8 mouse cellular contexts compared by ENCODE assay signal in the genomic region with DNA sequence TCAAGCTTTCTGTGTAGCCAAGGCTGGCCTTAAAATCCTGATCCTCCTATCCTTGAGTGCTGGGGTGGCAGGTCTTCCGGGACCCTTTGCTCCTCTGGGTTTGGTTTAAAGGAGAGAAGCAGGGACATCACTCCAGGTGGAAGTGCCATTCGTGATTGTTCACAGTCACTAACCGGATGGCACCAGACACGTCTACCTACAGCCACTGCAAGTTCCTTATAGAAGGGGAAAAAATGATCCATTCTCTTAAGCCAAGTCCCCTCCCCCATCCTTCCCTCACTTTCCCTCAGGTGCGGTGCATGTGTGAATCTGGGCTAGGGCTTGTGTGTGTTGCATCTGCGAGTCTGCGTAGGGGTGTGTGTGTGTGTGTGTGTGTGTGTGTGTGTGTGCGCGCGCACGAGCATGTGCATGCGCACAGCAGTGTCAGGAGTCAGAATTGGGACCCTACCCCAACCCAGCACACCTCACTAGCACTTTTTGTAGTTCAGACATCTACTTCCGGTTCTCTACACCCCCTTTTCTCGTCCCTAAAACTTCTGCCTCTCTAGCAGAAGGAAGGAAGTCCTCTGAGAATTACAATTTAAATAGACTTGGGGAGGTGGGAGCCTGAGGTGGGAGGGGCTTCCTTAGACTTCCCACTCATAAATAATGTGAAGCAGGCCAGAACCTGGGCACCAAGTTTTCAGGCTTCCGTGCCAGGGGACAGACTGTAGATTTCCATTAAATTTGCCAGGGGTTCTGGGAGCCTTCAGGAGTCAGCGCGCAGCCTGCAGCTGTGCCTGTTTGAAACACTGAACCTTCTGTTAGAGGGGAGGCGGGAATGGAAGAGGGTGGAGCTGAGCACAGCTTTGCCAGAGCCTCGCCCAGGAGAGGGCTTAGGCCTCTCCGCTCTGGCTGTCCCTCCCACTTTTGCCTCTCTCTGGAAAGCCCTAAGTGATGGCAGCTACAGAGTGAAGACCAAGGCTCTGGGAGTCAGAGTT. TPM values are rescaled to one million over a fixed set of nuclear protein-coding genes. Genes with fewer than 3 reads are reported as not detected.
DNase-seq lines count a peak whose midpoint lies in the region; ATAC-seq and TF ChIP-seq lines count a peak whose summit lies in the region.

No protein-coding gene starts in this region.

- no peak overlapping the region for H3K4me3 ChIP-seq in forebrain, embryonic 11.5 days (ENCODE audit: low read depth, low read length)
- peak overlapping the region; percentile 18 for H3K4me3 ChIP-seq in thymus, adult 2 months (ENCODE audit: control insufficient read depth, insufficient read depth, low read length)

- H3K4me1 ChIP-seq in forebrain, embryonic 11.5 days (replicated peaks; ENCODE audit: control insufficient read depth, insufficient read depth, low read length): peaks cover 4% of the 10 kb centered on the region; the same call in 1 of the 2 replicates
- peaks cover 51% of the 10 kb centered on the region for H3K4me1 ChIP-seq in thymus, adult 2 months (replicated peaks; ENCODE audit: control insufficient read depth, insufficient read depth, low read length)

- H3K36me3 ChIP-seq in forebrain, embryonic 11.5 days (ENCODE audit: control insufficient read depth, insufficient read depth, low read length): no peaks in the 10 kb centered on the region
- no peaks in the 10 kb centered on the region for H3K36me3 ChIP-seq in thymus, adult 2 months (ENCODE audit: control insufficient read depth, insufficient read depth, low read length)

- TF ChIP-seq CTCF in thymus, adult 2 months (IDR thresholded peaks at IDR 0.05; ENCODE audit: borderline replicate concordance, control insufficient read depth, extremely low read depth, insufficient read depth, low read length, poor library complexity): no peak

- peak; percentile 54; the same call in 1 of the 2 replicates for ATAC-seq in forebrain, embryonic 11.5 days (replicated peaks; ENCODE audit: low FRiP score)
- ATAC-seq in megakaryocyte, adult 5-6 weeks (ENCODE audit: poor library complexity, severe bottlenecking): 0 out of 2 replicates have a peak, but pooled peaks have one; percentile 15

- intact Hi-C loops in heart, postnatal 25 days (cut with DNase I): no loop called here

- H3K9ac ChIP-seq in forebrain, embryonic 11.5 days (ENCODE audit: low read length): peak overlapping the region; percentile 0; the same call in 1 of the 2 replicates

- WGBS in forebrain, embryonic 11.5 days: 27% methylated on average over 20 of the region's 20 CpGs
- 14% methylated on average over 20 of the region's 20 CpGs for WGBS in thymus, adult 2 months

- no peak overlapping the region for H3K27ac ChIP-seq in forebrain, embryonic 11.5 days (ENCODE audit: low read depth, low read length)
- peak overlapping the region; percentile 49 for H3K27ac ChIP-seq in thymus, adult 2 months (ENCODE audit: control insufficient read depth, insufficient read depth, low read length)

- no peaks in the 10 kb centered on the region for H3K9me3 ChIP-seq in forebrain, embryonic 11.5 days (ENCODE audit: control insufficient read depth, low read length)

- peak overlapping the region; percentile 28; the same call in 1 of the 2 replicates for H3K4me2 ChIP-seq in forebrain, embryonic 11.5 days (ENCODE audit: low read depth, low read length, severe bottlenecking)

- TF ChIP-seq POLR2A in thymus, adult 2 months (IDR thresholded peaks at IDR 0.05; ENCODE audit: control insufficient read depth, extremely low read depth, insufficient read depth, low read length, poor library complexity): no peak

- DNase-seq in adrenal gland, adult (ENCODE audit: inconsistent age in 2 of 2, low spot score in 1 of 2): peak; percentile 66 to 84
- no peak for DNase-seq in adrenal gland, postnatal 4 days (ENCODE audit: low spot score in 2 of 2)
- peak; percentile 66 for DNase-seq in adrenal gland, postnatal 10 days
- DNase-seq in forebrain, embryonic 11.5 days (ENCODE audit: low spot score): peak; percentile 67
- peak; percentile 60 for DNase-seq in heart, postnatal 25 days (ENCODE audit: low spot score)
- peak; percentile 29 to 33 for DNase-seq in layer of hippocampus, postnatal 10 days (ENCODE audit: low spot score in 2 of 2)
- DNase-seq in thymus, adult 2 months: peak; percentile 44

- peaks cover 26% of the 10 kb centered on the region for H3K27me3 ChIP-seq in forebrain, embryonic 11.5 days (ENCODE audit: control insufficient read depth, insufficient read depth, low read length)
- H3K27me3 ChIP-seq in thymus, adult 2 months (ENCODE audit: control insufficient read depth, insufficient read depth, low read length): no peaks in the 10 kb centered on the region

RNA-seq across cellular contexts. Expression of a gene that starts 3.1 kb away (rescaled TPM):
- total RNA-seq in adrenal gland, postnatal 4 days (2021): 10 to 100 TPM; 32.2 to 33.0 TPM
- 10 to 100 TPM; 24.7 to 27.3 TPM for total RNA-seq in adrenal gland, postnatal 10 days (2021)
- polyA plus RNA-seq in forebrain, embryonic 11.5 days (2014; fragmentation: Nextera tagmentation; extraction: Ambion mirVana): 2.7 and 3.0 TPM in 2 replicates
- 10 to 100 TPM; 15.1 to 16.3 TPM for total RNA-seq in heart, postnatal 25 days (2021)
- 1 to 10 TPM; 3.7 to 3.8 TPM for total RNA-seq in layer of hippocampus, postnatal 10 days (2021)
- 35.0 and 35.5 TPM in 2 replicates for total RNA-seq in megakaryocyte, adult 5-6 weeks (2015)
- 31.7 and 35.2 TPM in 2 replicates for total RNA-seq in megakaryocyte, adult 5-6 weeks (2017)
- polyA plus RNA-seq in thymus, adult 2 months (2012; rRNA removed): 47.3 and 49.3 TPM in 2 replicates

RNA-seq across cellular contexts. Expression of a gene that starts 10.5 kb away (rescaled TPM):
- 1 to 10 TPM; 1.4 to 2.7 TPM for total RNA-seq in adrenal gland, postnatal 4 days (2021)
- total RNA-seq in adrenal gland, postnatal 10 days (2021): under 1 TPM; 0.63 to 0.79 TPM
- polyA plus RNA-seq in forebrain, embryonic 11.5 days (2014; fragmentation: Nextera tagmentation; extraction: Ambion mirVana): 0.45 and 0.51 TPM in 2 replicates
- total RNA-seq in heart, postnatal 25 days (2021): under 1 TPM; 0.17 to 0.94 TPM
- 1 to 10 TPM; 3.9 to 6.4 TPM for total RNA-seq in layer of hippocampus, postnatal 10 days (2021)
- 0.60 and 1.5 TPM in 2 replicates for total RNA-seq in megakaryocyte, adult 5-6 weeks (2015)
- 0.29 and 0.98 TPM in 2 replicates for total RNA-seq in megakaryocyte, adult 5-6 weeks (2017)
- polyA plus RNA-seq in thymus, adult 2 months (2012; rRNA removed): 6.0 and 6.4 TPM in 2 replicates

RNA-seq across cellular contexts. Expression of a gene that starts 41.2 kb away (rescaled TPM):
- 10 to 100 TPM; 43.6 to 43.7 TPM for total RNA-seq in adrenal gland, postnatal 4 days (2021)
- total RNA-seq in adrenal gland, postnatal 10 days (2021): 10 to 100 TPM; 32.6 to 34.7 TPM
- 111 and 121 TPM in 2 replicates for polyA plus RNA-seq in forebrain, embryonic 11.5 days (2014; fragmentation: Nextera tagmentation; extraction: Ambion mirVana)
- total RNA-seq in heart, postnatal 25 days (2021): 10 to 100 TPM; 13.0 to 13.8 TPM
- total RNA-seq in layer of hippocampus, postnatal 10 days (2021): 10 to 100 TPM; 29.6 to 31.4 TPM
- total RNA-seq in megakaryocyte, adult 5-6 weeks (2015): 14.5 and 16.4 TPM in 2 replicates
- total RNA-seq in megakaryocyte, adult 5-6 weeks (2017): 17.3 and 19.6 TPM in 2 replicates
- polyA plus RNA-seq in thymus, adult 2 months (2012; rRNA removed): 101 and 106 TPM in 2 replicates

RNA-seq across cellular contexts. Expression of a gene that starts 52.4 kb away (rescaled TPM):
- total RNA-seq in adrenal gland, postnatal 4 days (2021): under 1 TPM; 0.39 to 0.45 TPM
- under 1 TPM; 0.48 to 1.00 TPM for total RNA-seq in adrenal gland, postnatal 10 days (2021)
- not detected in 2 replicates for polyA plus RNA-seq in forebrain, embryonic 11.5 days (2014; fragmentation: Nextera tagmentation; extraction: Ambion mirVana)
- not detected for total RNA-seq in heart, postnatal 25 days (2021)
- total RNA-seq in layer of hippocampus, postnatal 10 days (2021): 10 to 100 TPM in 1 of 2 experiments, 1 to 10 TPM in 1; 8.7 to 10.2 TPM
- total RNA-seq in megakaryocyte, adult 5-6 weeks (2015): not detected in 2 replicates
- total RNA-seq in megakaryocyte, adult 5-6 weeks (2017): not detected in 2 replicates
- polyA plus RNA-seq in thymus, adult 2 months (2012; rRNA removed): 0.98 and 1.9 TPM in 2 replicates

Comparison
In these comparisons a context has a peak if more than half of its experiments do, and no peak if none do; other contexts are left out.
1. DNase-seq: peak in adrenal gland, adult (2 of 2), adrenal gland, postnatal 10 days (single experiment), forebrain, embryonic 11.5 days (single experiment), heart, postnatal 25 days (single experiment), layer of hippocampus, postnatal 10 days (2 of 2) and thymus, adult 2 months (single experiment); none in adrenal gland, postnatal 4 days (0 of 2).